Mouse (Mus musculus): ENCODE measurements around the gene Rab3a. TPM values are rescaled to one million over a fixed set of nuclear protein-coding genes. Genes with fewer than 3 reads are reported as not detected.

The Rab3a gene
- total RNA-seq, 2 experiments from 2014 or later, result 40.0 to 40.4 TPM

DNA sequence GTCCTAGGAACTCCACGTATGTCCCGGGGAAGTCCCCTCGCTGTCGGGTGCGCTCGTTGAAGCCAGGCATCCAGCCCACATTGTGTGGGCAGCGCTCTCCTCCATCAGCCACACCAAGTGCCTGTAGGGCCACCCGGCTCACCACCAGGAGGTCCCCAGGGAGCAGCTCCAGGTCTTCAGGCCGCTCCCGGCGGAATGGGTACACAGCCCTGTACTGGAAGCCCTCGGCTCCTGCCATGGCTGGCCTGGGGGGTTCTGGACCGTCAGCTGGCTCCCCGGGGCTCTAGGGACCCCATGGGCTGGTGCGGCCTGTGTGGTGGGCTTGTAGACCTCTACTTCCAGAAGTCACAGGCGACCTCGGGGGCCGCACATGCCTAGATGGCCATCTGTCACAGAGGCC lies 20.3 kb downstream of the Rab3a start:
- peak; percentile 26 for DNase-seq

DNA sequence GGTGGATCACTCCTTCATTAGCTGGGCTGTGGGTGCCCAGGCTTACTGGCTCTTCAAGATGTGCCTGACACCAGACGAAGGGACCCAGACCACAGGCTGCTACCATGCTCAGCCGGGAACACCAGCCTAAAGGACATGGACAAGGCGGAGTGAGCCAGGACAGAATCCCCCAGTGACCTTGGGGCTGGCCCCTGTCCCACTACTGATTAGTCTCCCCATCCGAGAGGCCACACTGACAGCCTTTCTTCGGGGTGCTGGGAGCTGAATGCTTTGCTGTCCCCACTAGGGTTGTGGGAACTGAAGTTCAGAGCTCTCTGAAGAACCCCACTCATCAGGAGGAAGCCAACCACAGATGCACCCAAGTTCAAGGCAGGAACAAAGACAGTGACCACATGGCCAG lies 20.7 kb downstream of the Rab3a start:
- peak; percentile 48 for DNase-seq

DNA sequence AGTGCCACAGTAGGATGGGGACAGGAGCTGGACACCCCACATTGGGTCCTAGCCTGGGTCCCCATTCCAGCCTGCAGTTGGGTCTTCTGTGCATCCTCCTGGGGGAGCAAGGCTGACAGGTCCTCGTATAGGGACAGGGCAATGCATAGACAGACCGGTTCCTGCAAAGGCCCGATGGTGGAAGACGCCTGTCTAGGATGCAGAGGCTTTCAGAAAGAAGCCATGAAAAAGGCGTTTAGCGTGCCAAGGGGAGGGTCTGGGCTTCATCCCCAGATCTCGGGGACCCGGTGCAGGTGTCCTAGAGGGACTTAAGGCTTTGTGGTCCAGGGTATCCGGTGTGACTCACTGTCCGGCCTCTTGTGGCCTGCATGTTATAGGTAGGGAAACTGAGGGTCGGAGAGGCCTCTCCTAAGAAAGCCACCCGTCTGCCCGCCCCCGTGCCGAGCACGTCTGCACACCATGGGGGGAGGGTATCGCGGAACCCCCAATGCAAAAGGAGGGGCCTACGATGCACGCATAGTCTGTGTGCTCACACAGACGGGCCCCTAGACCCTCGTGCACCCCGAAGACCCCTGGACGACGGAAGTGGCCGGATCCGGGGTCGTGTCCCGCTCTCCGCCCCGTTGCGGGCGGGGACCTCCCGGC lies 21.5 kb downstream of the Rab3a start:
- peak; percentile 32 for DNase-seq

DNA sequence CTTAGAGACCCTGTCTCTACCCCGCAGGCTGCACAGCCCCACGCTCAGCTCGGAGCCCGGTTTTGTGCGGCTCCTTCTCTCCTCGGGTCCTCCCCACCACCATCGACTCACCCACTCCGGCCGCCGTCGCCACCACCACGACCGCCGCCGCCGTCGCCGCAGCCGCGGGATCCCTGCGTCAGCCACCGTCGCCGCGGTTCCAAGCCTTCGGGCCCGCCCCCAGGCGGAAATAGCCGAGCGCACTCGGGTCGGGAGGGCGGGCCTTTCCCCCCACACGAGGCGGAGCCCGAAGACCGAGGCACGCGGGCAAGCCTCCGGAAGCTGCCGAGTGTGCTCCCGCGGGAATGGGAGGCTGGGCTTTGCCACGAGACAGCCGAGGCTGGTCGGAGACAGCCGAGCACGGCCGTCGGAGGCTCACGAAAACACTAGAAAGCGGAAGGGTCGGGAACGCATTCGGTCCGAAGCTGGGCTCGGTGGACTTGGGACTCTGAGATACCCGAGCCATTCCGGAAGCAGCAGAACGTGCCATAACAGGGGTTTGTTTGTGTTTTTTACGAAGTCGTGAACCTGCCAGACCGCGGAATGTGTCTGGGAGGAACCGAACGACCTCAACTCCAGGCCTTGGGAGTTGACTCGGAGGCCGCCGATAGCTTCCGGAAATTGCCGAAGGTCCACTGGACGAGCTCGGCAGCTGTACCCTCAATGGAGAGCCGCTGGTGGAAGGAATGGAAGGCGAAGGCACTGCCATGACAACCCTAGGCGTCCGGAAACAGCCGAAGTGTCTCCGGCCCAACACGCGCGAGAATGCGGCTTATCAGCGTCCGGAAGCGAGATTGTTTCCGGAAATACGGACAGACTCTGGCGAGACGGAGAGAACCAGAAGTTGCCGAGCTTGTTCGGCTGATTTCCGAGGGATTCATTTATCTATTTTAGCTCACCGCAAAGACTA lies 22.3 kb downstream of the Rab3a start, which contains the start of gene Pik3r2:
TSS of gene Pik3r2 (minus strand) at position 218 of the 949 bp plus-strand sequence.
- peak; percentile 96 for DNase-seq

DNA sequence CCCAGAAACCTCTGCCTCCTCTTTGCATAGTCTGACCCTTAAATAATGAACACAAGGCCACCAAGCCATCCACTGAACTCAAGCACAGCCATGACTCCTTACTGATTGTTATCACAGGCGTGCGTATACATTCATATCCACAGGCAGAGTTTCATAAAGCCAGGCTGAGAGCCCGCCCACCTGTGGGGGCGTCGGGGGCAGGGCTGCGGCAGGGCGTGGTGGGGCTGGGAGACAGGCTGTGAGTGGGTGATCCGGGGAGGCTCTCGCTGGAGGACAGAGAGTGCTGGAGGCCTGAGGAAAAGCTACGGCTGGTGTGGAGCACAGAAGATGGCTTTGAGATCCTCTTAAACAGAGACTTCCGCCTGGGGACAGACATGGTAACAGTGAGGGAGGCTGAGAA lies 25.6 kb downstream of the Rab3a start:
- DNase-seq, result no peak

DNA sequence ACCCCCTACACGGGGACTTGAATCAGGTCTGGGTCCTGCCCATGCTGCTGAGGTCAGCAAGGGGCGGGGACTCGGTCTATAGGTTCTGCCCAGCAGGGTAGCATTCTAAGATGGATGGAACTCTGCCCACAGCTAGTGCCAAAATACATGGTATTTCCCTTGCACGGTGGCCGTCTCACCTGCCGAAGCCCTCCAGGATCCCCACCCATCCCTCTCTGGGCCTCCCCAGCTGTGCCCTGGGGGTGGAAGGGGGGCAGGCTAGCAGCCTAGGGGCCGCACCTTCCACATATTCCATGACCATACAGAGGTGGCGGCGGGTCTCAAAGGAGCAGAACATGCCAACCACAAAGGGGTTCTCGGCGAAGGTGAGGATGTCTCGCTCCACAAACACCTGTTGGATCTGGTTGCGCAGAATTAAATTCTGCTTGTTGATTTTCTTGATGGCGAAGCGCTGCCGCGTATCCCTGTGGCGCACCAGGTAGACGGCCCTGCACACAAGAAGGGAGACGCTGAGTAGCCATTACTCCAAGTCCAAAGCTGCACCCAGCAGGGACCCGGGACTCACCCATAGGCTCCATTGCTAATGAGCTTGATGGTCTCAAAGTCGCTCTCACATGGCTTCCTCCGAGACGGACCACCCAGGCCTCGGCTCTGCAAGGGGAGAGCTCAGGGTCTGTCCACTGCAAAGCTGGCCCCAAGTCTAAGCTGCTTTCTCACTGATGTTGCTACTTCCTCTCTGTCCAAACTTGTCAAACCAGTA lies 32.0 kb downstream of the Rab3a start:
- DNase-seq, result no peak

DNA sequence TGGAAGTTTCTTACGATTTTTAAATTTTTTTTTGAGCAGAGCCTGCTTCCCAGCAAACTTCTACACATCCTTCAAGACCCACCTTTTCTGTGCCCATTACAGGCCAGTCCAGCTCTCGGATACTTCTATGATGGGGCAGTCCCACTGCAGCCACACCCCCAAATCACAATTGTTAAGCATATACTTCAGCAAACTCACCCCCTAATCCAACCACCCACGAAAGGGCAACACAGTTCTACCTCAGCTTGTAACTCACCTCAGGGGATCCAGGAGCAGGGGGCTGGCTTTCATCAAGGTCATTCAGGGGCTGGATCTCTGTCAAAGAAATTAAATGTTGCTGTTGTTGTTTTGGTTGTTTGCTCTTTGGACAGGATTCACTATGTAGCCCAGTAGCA lies 32.6 kb downstream of the Rab3a start:
- DNase-seq, result no peak

DNA sequence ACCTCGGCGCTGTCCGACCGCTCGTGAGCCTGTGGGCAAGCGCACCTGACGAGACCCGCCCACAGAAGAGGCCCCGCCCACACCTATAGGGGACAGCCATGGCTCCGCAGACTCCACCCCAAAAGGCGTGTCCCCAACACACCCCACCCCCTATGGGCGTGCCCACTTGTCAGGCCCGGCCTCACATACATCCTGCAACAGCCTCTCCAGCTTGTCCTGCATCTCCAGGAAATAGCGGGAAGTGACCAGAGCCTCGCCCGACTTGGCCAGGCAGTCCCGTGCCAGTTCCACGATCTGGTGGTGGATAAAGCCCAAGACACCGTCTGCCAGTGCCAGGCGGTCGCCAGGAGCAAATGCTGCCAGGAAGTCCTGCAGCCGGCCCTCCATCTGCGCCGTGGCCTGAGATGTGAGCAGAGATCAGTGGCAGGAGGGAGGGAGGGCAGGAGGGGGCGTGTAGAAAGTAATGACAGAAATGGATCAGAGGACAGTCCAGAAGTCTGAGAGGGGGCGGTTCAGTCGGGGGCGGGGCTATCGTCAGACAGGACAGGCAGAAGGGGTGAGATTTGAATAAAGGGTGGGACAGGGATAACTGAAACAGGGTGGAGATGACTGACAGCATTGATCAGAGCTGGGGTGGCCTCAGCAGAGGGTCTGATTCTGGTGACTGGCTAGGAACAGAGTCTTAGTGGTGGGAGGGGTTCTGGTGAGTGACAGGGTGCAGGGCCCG lies 33.6 kb downstream of the Rab3a start:
- no peak for DNase-seq

DNA sequence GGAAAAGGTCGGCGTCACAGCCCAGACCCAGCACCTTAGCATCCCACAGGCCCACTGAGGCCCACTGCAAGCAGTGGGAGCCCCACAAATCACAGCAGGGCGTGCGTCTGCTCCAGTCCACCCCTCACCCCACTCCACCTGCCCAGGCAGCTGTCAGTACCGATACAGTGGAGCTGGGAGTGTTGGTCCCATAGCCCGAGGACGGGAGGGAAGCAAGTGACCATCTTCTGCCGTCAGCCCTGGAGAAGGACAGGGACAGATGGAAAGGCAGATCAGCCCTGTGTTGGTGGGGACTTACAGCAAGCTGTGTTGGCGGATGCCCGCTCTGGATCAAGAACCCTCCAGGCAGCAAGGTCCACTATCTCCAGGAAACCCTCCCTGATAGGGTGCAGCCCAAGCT lies 34.6 kb downstream of the Rab3a start:
- DNase-seq, result no peak

DNA sequence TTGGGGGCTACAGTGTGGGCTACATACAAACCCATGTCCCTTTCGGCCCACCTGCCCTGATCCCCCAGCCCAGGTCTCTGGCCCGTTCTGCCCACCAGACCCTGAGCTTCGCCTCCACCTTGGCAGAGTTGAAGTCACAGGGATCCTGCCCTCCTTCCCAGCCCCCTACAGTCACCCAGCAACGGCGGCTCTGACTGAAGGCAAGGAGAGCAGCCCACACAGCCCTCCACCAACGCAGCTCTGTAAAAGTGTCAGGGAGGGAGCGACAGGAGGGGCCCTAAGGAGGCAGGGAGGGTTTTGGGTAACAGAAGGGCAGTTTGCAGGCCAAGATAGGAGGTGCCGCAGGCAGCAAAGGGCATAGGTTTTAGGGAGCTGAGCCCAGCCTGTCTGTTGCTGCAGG lies 36.4 kb downstream of the Rab3a start:
- no peak for DNase-seq

DNA sequence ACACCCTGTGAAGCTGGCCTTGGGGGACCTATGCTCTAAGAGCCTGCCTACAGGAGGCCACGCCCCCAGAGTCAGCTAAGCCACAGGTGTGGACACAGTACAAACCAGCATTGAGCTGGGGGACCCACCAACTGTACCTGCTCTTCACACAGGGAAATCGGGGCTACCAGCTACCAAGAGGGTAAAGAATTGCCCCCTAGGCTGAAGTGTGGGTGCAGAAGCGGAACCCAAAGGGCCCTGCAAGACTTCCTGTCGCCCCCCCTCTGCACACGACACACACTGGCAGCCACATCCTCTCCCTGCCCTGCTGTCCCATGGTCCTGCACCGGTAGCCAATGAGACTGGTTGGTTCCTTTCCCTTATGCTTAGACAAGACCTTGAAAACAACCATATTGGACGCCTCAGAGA lies 36.8 kb downstream of the Rab3a start:
- DNase-seq, result no peak

DNA sequence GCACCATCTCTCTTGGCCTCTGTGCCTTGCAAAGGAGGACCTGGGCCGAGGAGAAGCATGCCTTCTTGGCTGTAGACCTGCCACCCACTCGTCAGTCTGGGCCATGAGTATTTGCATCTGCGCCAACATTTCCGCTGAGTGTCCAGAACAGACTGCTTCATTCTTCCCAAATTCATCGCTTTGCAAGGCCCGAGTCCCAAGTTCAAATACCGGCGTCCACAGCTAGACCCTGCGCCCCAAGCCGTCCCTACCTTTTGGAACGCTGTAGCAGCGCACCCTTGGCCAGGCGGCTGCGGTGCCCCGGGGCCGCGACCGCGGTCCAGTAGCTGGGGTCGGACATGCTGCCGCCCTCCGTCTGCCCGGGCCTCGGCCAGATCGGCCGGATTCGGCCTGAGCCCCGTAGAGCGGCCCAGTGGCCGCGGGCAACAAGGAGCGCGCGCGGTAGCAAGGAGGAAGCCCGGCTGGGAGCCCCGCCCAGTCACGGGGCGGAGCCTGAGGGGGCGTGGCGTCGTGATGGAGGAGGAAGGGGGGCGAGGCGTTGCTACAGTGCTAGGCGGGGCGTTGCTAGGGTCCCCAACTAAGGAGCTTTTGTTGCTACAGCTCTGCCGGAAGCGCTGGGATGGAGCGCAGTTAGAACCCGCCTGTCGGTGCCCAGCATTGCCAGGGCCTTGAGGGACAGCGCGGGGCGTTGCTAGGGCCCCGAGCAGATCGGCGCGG lies 37.7 kb downstream of the Rab3a start:
- peak; percentile 95 for DNase-seq

DNA sequence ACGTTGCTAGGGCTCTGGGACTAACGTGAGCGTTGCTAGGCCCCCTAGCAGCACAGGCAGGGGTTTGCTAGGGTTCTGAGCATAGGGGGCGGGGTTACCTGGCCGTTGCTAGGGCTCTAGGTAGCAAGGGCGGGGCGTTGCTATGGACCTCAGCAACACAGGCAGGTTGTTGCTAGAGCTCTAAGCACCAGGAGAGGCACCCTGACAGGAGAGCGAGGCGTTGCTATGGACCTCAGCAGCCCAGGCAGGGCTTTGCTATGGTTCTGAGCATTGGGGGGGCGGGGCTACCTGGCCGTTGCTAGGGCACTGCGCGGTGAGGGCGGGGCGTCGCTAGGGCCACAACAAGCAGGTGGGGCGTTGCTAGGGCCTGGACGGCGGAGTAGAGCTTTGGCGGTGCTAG lies 38.2 kb downstream of the Rab3a start:
- DNase-seq, result no peak

DNA sequence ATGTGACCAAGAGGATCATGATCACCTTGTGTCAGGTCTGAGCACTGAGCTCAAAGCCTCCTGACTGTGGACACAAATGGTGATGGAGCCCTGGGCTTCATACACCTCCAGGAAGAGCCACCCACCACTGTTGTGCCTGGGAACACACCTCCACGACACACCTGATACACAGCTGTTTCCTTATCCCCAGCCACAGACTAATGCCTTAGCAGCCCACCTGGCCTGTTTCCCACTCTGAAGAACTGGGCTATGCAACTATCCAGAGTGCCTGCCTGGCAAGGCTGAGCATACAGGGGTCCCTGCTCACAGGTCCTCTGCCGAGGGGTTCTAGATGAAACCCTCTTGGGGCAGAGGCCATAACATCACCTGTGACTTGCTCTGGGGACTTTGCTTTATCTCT lies 39.7 kb downstream of the Rab3a start:
- no peak for DNase-seq

DNA sequence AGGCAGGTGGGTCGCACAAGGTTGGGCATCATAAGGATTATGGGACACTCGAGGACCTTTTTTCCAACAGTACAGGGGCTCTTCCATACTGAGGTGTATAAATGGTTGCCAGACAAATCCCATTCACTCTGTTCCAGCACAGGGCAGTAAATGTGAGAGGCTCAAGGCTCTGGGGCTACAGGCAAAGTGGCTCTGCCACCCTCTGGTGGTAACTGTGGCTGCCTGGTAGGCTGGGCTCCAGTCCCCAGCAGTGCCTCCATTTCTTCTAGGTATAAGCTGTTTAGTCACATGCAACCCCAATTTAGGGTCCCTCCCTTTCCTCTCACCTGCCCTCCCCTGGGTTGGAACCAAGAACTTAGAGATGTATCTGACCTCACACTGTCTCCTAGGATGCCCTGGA lies 40.9 kb downstream of the Rab3a start:
- no peak for DNase-seq

DNA sequence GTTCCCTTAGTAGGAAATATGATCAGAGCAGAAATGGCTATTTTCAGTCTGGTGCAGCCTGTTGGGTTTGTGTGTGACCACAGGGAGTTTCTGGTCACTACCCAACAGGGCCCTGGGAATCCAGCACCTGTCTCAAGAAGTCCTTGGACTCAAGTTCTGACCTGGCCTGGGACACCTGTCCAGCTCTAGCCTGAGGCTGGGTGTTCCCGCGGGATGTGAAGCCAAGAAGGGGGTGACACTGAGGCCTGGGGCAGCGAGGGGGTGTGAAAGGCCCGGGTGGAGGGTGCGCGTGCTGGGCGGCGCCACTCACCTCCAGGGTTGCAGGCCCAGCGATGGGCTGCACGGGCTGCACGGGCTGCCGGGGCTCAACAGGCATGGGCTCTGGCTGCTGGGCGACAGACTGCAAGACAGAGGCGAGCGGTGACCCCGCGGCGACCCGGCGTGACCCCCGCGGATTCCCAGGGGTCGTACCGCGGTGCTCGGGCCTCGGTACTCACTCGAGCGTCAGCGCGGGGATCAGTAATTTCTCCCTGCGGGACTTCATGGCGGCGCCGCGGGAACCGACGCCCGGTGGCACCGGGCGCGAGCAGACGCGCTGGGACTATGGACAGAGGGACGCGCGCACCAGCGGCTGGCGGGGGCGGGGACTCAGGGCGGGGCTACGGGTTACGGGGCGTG lies 42.1 kb downstream of the Rab3a start:
- DNase-seq, result peak; percentile 91

DNA sequence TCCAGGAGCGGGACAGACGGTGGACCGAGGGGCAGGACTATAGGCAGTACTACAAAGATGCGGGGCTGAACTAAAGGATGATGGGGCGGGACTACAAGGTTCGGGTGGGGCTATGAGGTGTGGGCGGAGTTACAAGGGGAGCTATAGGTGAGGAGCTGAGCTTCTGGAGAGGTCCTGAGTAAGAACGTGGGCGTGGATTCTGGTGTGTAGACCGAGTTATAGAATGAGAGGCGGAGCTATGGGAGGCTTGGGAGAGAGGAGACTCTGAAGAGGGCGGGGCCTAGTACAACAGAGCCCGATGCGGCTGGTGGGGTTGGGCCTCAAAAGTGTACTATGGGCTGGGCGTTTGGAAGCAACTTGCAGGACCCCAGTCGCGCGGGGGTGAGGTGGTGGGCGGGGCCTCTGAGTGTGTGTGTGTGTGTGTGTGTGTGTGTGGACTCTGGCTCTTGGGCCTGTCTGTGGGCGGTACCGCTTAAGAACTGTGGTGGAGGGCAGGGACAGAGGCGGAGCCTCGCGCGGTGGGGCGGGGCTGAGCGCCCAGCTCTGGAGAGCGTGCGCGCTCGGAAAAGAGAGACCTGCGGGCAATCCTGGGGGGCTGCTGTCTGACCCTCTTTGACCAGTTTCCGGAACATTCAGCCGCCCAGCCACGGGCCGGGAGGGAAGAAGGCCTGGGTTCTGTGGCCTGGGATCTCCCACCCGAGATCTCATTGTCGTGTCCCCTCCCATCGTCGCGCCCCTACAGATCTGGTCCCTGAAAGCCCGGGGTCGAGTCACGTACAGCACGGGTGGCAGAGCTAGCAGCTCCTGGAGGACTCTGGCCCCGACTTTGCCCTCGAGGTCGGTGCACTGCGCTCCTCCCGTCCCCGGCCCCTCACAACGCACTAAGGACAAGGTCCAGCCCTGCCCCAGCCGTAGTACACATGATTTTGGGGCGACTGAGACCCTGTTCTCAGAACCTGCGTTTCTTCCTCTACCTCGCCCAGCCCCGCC lies 42.9 kb downstream of the Rab3a start:
- peak; percentile 87 for DNase-seq

DNA sequence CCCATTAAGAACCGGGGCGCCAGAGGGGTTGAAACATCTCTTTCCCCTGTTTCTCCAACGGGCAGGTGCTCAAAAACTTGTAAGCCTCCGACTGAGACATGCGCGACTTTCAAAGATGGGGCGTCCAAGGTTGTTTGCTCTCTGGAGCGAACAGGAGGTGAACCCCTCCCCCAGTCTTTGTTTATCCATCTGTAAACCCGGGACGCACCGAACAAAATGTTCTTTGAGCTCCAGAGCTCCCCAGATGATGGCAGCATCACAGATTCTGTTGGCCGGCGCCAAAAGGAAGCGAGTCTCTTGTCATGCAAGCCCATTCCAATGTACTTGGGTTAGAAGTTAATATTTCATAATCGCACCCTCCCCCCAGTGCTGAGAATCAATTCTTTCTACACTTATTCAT lies 43.8 kb downstream of the Rab3a start:
- DNase-seq, result peak; percentile 71

DNA sequence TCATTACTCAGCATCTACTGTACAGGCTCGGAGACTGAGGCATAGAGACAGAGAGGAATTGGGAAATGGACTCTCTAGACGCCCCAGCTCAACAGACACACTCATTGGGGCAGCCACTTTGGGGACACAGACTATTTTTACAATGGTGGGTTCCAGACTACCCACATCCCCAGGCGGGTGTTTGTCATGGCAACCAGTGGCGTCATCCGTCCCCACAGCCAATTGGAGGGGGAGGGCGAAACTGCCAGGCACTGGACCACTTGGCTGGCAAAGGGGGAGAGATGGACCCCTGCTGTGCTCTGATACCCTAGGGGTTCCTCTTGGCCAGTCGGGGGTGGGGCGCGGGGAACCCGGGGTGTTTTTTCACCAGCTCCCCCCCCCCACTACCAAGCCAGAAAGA lies 46.2 kb downstream of the Rab3a start:
- DNase-seq, result no peak

DNA sequence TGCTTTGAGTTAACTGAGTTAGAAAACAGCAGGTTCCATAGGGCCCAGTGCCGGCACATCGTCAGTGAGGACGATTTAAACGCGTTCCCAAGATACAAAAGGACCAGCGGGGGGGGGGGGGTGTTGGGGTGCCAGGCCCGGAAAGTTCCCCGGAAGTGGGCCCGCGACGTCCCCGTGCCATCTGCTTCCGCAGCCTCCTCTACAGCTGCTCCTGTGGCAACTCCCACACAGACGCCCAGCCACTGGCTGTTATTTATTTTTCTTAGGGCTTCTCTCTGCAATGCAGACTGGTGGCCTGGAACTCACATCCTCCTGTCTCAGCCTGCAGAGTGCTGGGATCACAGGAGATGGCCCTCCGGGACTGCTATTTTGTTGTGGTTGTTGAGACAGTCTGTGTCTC lies 46.7 kb downstream of the Rab3a start:
- no peak for DNase-seq
